ENCODE assay signal across 8 mouse cellular contexts in the genomic region with DNA sequence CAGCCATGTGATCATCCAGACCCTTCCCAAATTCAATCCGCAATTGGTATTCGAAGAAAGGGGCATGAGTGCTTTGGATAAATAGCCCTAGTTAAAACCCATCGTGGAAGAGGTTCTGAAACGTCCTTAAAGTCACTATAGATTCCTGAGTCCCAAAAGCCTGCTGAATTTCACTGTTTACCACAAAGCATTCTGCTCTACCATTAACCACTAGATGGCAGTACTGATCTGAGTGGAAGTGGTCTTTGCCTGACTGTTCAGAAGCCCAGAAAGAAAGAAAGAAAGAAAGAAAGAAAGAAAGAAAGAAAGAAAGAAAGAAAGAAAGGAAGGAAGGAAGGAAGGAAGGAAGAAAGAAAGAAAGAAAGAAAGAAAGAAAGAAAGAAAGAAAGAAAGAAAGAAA. TPM values are rescaled to one million over a fixed set of nuclear protein-coding genes. Genes with fewer than 3 reads are reported as not detected.
A peak's percentile ranks its signal among the peaks of the same experiment; 100 is the strongest.
DNase-seq lines count a peak whose midpoint lies in the region; ATAC-seq and TF ChIP-seq lines count a peak whose summit lies in the region.
"Not testable (repeated sequence)": the region's sequence is repeated elsewhere in the genome, so short reads cannot be mapped to it uniquely, and the experiment has no call there.

No protein-coding gene starts in this region.

- H3K27me3 ChIP-seq in forebrain, embryonic 13.5 days = not testable (repeated sequence)

- not testable (repeated sequence) for H3K36me3 ChIP-seq in forebrain, embryonic 13.5 days (ENCODE audit: poor library complexity, severe bottlenecking)
- peaks cover 11% of the 10 kb centered on the region; the same call in 1 of the 2 replicates for H3K36me3 ChIP-seq in macrophage (ENCODE audit: inconsistent target)

- not testable (repeated sequence) for H3K9me3 ChIP-seq in forebrain, embryonic 13.5 days (replicated peaks)

- not testable (repeated sequence) for H3K79me2 ChIP-seq in macrophage (ENCODE audit: inconsistent target)

- peak; percentile 66 for TF ChIP-seq CTCF in layer of hippocampus, adult 2 months (conservative IDR thresholded peaks at IDR 0.05)

- 59% methylated on average over 4 of the region's 4 CpGs for WGBS in forebrain, embryonic 13.5 days
- whole genome bisulfite sequencing in macrophage (ENCODE audit: missing documents) = 67% methylated on average over 4 of the region's 4 CpGs

- H3K4me3 ChIP-seq in forebrain, embryonic 13.5 days; layer of hippocampus, adult 2 months; macrophage (ENCODE audit: inconsistent target): not testable (repeated sequence)

- H3K4me1 ChIP-seq in forebrain, embryonic 13.5 days = not testable (repeated sequence)

- H3K27ac ChIP-seq in forebrain, embryonic 13.5 days; layer of hippocampus, adult 2 months: not testable (repeated sequence)
- peak overlapping the region; percentile 41 for H3K27ac ChIP-seq in macrophage

- peak; percentile 11 to 34 for DNase-seq in B cell, adult 2 months
- DNase-seq in T-cell, adult 2 months (ENCODE audit: low spot score) = peak; percentile 7
- peak; percentile 56 to 66 for DNase-seq in cerebellum, postnatal 10 days
- DNase-seq in heart, postnatal 4 days = peak; percentile 25
- not testable (repeated sequence) for DNase-seq in layer of hippocampus, adult 2 months (ENCODE audit: low spot score in 2 of 2)
- DNase-seq in retina, postnatal 7 days (ENCODE audit: low read depth, low spot score) = peak; percentile 25

- not testable (repeated sequence) for H3K4me2 ChIP-seq in forebrain, embryonic 13.5 days

- ATAC-seq in forebrain, embryonic 13.5 days = 0 out of 2 replicates have a peak, but pooled peaks have one; percentile 48

- H3K9ac ChIP-seq in forebrain, embryonic 13.5 days = not testable (repeated sequence)

RNA-seq across cellular contexts. Expression of gene Msl3, which starts 13.9 kb away (rescaled TPM):
- 23.8 and 25.4 TPM in 2 replicates for polyA plus RNA-seq in forebrain, embryonic 13.5 days (2015; fragmentation: Nextera tagmentation; extraction: Ambion mirVana)
- 10 to 100 TPM; 43.5 to 52.4 TPM for total RNA-seq in heart, postnatal 4 days (2021)
- 10 to 100 TPM; 21.1 to 22.4 TPM for total RNA-seq in layer of hippocampus, adult 2 months (2021)
- 10 to 100 TPM in 21 of 26 experiments, 1 to 10 TPM in 5; 4.7 to 47.3 (median 16.2) TPM for total RNA-seq in macrophage (2018; cell fraction: chromatin; rRNA removed)
- total RNA-seq in macrophage (2018; cell fraction: cytosol; rRNA removed) = 10 to 100 TPM; 24.0 to 52.2 (median 30.5) TPM
- total RNA-seq in macrophage (2018; cell fraction: nucleus; rRNA removed) = 10 to 100 TPM in 25 of 26 experiments, 1 to 10 TPM in 1; 9.4 to 49.3 (median 18.2) TPM
- polyA plus RNA-seq in macrophage (2018) = 33.2 to 58.9 TPM (median 40.6 TPM) in 3 replicates
